Mouse (Mus musculus): ENCODE measurements around the gene Ifi203. TPM values are rescaled to one million over a fixed set of nuclear protein-coding genes. Genes with fewer than 3 reads are reported as not detected.
"Not testable (repeated sequence)": the region's sequence is repeated elsewhere in the genome, so short reads cannot be mapped to it uniquely, and the experiment has no call there.

Gene Ifi203
- polyA plus RNA-seq, 1 experiment from 2014 or later: 0.05 TPM

DNA sequence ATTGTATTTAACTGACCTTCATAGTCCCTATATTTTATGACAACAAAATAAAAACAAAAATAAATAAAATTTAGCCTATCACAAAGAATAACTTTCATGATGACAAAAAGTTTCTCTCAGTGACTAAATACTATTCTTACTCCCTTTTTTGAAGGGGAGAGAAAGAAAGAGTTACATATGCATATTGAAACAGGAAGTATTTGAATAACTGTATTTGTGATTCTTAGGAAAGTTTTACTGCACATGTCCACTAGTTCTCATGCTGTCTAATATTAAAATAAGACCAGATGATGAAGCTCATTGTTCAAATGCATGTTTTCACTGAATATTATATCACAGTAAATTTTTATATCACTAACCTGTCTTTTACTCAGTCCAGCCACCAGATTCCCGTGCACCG, 950 bp downstream of the Ifi203 start:
- not testable (repeated sequence) for H3K4me3 ChIP-seq; H3K27ac ChIP-seq; H3K36me3 ChIP-seq (replicated peaks); DNase-seq (ENCODE audit: extremely low spot score, low spot score); H3K9me3 ChIP-seq; H3K27me3 ChIP-seq (ENCODE audit: poor library complexity, severe bottlenecking); H3K4me1 ChIP-seq
- 89% methylated on average over 2 of the region's 2 CpGs for WGBS

DNA sequence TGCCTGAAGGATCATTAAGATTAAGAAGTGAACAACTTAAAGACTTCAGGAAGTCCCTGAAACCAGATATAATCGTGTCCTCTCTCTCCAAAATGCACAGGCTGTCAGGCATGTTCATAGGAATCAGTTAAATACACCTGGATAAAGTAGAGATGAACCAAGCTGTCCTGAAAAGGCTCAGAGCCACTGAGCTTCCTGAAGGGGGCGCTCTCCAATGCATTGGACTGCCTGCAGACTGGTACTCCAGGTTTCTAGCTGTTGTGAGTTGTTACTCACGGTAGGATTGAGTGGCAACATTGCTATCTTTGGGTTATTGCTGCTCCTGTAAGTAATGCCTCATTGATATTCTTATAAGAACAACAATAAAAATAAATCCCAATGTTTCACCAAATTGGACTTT, 23.2 kb downstream of the Ifi203 start:
- H3K4me3 ChIP-seq; H3K9me3 ChIP-seq; H3K27ac ChIP-seq; DNase-seq (ENCODE audit: extremely low spot score, low spot score); H3K4me1 ChIP-seq; H3K36me3 ChIP-seq (replicated peaks); H3K27me3 ChIP-seq (ENCODE audit: poor library complexity, severe bottlenecking): not testable (repeated sequence)
- WGBS: 55% methylated on average over 3 of the region's 3 CpGs

DNA sequence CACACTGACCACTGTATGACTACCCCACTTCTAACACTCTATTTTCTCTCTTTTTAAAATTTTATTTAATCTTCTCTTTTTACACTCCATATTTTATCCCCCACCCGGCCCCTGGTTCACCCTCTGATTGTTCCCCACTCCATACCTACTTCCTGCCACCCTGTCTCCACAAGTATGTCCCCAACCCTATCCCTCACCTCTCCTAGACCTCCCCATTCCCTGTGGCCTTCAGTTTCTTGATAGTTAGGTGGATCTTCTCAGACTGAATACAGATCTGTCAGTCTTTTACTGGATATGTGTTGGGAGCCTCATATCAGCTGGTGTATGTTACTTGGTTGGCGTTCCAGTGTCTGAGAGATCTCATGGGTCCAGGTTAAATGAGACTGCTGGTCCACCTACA, 27.9 kb downstream of the Ifi203 start:
- Histone ChIP-seq H3K4me3 (no peak overlapping the region), H3K9me3 (no peaks in the 10 kb centered on the region), H3K27me3 (ENCODE audit: poor library complexity, severe bottlenecking) (no peaks in the 10 kb centered on the region), H3K4me1 (no peaks in the 10 kb centered on the region), H3K27ac (no peak overlapping the region), H3K36me3 (replicated peaks) (no peaks in the 10 kb centered on the region)
- no peak for DNase-seq (ENCODE audit: extremely low spot score, low spot score)
- 85% methylated on average over 2 of the region's 2 CpGs for WGBS

DNA sequence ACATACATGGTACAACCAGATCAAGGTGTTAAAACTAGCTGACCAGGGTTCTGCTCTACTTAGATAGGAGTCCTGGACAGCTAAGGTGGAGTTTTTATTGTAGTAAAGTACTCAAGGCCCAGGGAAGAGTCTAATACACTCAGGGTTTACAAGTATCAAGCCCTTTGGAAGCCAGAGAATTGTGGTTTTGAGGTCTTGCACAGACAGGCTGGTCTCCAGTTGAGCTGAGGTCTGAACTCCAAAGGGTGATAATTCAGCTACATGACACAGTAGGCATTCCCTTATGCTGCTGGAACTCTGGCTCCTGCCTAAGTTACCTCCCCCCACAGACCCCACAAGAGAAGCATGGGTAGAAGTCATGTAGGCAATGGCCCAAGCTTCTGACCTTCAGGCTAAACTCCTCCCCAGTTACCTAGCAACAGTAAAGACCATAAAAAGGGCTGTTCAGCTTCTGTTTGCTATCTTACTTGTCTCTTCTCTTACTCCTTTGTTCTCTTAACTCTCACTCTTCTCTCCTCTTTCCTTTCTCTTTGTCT, 29.1 kb downstream of the Ifi203 start:
- not testable (repeated sequence) for H3K36me3 ChIP-seq (replicated peaks); H3K4me3 ChIP-seq; H3K9me3 ChIP-seq; H3K27me3 ChIP-seq (ENCODE audit: poor library complexity, severe bottlenecking); H3K27ac ChIP-seq; DNase-seq (ENCODE audit: extremely low spot score, low spot score); H3K4me1 ChIP-seq

DNA sequence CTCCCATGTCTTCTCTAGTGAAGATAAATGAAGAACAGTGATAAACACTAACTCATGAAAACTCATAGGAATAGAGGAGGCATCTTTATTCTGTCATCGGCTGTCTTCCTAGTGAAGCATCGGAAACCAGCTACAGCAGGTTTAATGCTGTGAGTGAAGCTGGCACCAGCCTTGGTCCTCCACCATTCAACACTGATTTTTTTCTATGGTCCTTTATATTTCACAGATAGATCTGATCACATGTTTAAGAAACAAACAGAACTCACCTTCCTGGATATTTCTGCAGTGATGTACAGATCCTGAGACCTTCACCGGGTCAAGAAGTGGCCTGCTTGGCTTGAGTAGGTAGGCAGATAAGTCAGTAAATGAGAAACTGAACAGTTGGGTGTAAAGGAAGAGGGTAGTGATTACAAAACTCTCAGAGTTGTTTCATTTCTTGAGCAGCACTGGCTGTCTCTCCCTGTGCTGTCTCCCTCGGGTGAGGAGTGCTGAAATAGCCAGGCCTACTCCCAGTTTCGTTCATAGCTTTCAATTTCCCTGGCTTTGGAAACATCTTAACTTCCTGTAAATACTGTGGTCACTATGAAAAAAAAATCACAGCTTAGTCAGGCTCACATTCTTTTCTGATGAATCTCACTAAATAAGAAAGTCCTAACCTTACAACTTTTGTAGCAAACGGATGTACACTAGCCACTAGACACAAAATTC, 29.8 kb downstream of the Ifi203 start, which contains the start of gene Ifi211:
Gene Ifi211 (minus strand): TSS at position 499 of the 708 bp plus-strand sequence.
- not testable (repeated sequence) for H3K27me3 ChIP-seq (ENCODE audit: poor library complexity, severe bottlenecking); H3K4me1 ChIP-seq; DNase-seq (ENCODE audit: extremely low spot score, low spot score); H3K36me3 ChIP-seq (replicated peaks); H3K27ac ChIP-seq; H3K4me3 ChIP-seq; H3K9me3 ChIP-seq
- 90% methylated on average over 6 of the region's 6 CpGs for WGBS

DNA sequence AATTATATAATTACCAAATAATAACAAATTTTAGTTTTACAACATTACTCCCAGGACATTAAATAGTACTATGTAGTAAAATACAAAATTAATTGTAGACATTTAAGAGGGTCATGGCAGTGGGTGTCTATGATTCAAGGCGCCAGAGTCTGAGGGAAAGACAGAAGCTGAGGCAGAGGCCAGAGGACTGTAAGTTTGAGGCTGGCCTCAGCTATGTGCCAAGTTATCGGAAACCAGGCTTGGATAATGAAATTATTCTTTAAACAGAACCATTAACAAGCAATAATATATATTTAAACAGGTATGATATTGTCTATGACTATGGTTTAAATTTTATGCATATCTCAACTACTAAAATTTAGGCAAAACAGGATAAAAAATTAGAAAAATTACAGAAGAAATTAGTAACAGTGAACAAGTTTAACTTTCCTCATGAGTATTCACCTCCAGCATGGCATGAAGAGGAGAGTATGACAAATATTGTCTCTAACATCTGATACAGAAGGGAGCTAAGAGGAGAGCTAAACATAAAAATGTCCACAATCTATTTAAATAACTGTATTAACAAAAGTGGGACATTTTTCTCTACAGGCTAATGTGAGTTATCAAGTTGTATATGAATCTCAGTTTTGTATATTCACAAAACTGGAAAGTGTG, 30.5 kb downstream of the Ifi203 start:
- no peak for DNase-seq (ENCODE audit: extremely low spot score, low spot score)
- no peaks in the 10 kb centered on the region for H3K9me3 ChIP-seq
- no peak overlapping the region for H3K4me3 ChIP-seq
- H3K4me1 ChIP-seq: no peaks in the 10 kb centered on the region
- no peaks in the 10 kb centered on the region for H3K36me3 ChIP-seq (replicated peaks)
- no peak overlapping the region for H3K27ac ChIP-seq
- H3K27me3 ChIP-seq (ENCODE audit: poor library complexity, severe bottlenecking): no peaks in the 10 kb centered on the region
- 94% methylated on average over 2 of the region's 2 CpGs for WGBS

DNA sequence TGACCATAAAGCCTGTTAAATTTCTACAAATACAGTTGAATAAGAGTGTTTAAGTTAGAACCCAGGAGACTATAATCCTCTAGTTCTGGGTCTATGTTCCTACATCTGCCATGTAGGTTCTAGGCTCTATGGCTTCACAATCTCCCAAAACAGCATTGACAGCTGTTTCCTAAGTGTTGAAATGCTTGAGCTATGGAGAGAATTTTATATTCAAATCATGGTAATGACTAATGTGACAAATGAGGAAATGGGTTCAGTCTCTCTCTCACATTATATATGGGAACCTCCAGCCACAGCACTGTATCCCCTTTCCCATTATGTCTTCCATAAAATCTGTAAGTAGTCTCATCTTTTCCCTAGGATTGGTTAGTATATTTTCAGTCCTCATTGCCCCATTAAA, 34.1 kb downstream of the Ifi203 start:
- H3K4me1 ChIP-seq; H3K27ac ChIP-seq; H3K9me3 ChIP-seq; H3K27me3 ChIP-seq (ENCODE audit: poor library complexity, severe bottlenecking); DNase-seq (ENCODE audit: extremely low spot score, low spot score); H3K36me3 ChIP-seq (replicated peaks); H3K4me3 ChIP-seq: not testable (repeated sequence)

DNA sequence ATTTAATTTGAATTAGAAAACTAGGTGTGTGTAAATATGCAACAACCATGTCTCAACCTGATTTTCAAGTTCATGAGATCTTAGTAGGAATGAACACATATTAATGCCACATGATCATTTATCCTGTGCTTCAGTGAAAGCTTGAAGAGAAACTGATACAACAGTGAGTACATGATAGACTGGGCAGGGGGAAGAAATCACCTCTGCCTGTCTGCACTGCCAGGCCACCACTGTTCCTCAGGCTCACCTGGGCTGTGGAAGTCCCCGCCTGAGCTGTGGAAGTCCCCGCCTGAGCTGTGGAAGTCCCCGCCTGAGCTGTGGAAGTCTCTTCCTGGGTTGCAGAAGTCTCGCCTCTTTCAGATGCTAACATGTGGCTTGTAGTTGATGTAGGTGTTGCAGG, 36.6 kb downstream of the Ifi203 start:
- H3K27me3 ChIP-seq (ENCODE audit: poor library complexity, severe bottlenecking); H3K9me3 ChIP-seq; H3K4me1 ChIP-seq; H3K36me3 ChIP-seq (replicated peaks); H3K27ac ChIP-seq; H3K4me3 ChIP-seq; DNase-seq (ENCODE audit: extremely low spot score, low spot score): not testable (repeated sequence)
- 92% methylated on average over 4 of the region's 4 CpGs for WGBS

DNA sequence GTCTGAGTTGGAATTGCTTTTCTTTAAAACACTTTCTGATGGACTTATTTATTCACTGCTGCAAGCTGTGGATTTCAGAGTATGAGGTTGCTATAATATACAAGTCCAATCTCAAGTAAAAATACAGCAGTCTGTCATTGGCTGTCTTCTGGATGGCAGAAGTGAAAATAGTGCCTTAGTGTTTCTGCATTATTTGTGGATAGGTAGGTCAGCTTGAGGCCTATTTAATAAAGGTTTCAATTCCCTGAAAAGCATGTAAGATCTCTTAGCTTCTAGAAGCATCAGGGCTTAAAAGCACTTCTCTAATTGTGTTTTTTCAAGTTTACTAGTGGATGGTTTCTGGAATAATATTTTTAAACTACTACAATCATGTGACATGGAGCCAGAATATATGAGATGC, 52.7 kb downstream of the Ifi203 start:
- not testable (repeated sequence) for H3K4me1 ChIP-seq; H3K27me3 ChIP-seq (ENCODE audit: poor library complexity, severe bottlenecking); H3K36me3 ChIP-seq (replicated peaks); H3K9me3 ChIP-seq; H3K4me3 ChIP-seq; DNase-seq (ENCODE audit: extremely low spot score, low spot score); H3K27ac ChIP-seq

DNA sequence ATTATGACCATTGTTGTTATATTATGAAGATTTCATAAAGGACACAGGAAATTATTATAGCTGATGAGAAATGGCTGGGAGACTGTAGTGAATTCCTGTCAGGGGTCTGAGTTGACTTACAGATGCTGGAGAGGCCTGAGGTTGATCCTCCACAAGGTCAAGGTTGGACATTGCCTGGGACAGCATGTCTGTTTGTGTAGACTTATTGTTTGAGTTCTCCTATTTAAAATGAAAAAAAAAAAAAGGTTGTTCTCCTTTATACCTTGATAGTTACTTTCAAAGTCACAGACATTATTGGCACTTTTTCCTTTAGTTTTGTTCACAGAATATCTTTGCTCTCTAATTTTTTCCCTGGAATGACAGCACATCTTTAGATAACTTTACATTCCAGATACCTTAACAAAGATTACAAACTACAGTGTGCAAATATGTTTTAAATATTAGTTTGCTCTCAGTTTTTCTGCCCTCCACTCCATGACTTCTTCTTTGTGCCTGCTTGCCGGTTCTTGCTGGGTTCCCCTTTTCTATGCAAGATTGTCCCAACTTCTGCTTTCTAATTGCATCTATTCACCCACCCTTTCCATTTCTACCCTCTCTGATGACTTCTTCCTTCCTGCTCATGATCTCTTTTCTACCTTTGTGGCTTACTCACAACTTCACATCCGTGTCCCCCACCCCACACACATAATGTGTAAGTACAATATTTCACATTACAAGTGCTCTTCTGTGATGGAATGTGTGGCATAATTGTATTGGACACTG, 55.3 kb downstream of the Ifi203 start:
- H3K4me3 ChIP-seq; H3K4me1 ChIP-seq; H3K27ac ChIP-seq; H3K27me3 ChIP-seq (ENCODE audit: poor library complexity, severe bottlenecking); H3K36me3 ChIP-seq (replicated peaks); DNase-seq (ENCODE audit: extremely low spot score, low spot score); H3K9me3 ChIP-seq: not testable (repeated sequence)
- WGBS: 93% methylated on average over 1 of the region's 2 CpGs

DNA sequence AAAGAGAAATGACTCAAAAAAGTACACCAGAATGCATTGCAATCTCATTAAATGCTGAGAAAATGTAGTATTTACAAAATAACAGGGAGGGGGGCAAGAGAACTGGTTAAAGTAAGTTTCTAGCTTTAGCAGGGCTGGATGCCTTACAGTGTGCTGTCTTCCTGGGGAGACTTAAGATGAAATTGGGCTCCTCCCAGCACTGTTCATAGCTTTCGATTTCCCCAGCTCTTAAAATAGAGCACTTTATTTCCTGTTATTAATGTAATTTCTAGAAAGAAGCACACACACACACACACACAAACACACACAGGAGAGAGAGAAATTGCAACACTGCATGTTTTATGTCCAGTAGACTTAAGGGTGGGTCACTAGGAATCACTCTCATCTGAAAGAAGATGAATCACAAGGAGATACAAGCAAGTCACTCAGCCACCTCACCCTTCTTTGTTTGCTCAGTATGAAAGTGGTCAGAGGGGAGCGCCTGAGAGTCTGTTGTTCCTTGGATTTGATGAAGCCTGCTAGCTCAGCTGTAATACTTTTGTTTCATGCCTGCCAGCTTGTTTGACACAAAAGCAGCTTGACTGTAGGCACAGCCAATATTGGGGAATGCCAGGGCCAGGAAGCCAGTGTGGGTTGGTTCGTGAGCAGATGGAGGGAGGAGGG, 62.3 kb downstream of the Ifi203 start:
- H3K4me3 ChIP-seq; H3K9me3 ChIP-seq; H3K36me3 ChIP-seq (replicated peaks); H3K27ac ChIP-seq; DNase-seq (ENCODE audit: extremely low spot score, low spot score); H3K27me3 ChIP-seq (ENCODE audit: poor library complexity, severe bottlenecking); H3K4me1 ChIP-seq: not testable (repeated sequence)
- 76% methylated on average over 3 of the region's 3 CpGs for WGBS

DNA sequence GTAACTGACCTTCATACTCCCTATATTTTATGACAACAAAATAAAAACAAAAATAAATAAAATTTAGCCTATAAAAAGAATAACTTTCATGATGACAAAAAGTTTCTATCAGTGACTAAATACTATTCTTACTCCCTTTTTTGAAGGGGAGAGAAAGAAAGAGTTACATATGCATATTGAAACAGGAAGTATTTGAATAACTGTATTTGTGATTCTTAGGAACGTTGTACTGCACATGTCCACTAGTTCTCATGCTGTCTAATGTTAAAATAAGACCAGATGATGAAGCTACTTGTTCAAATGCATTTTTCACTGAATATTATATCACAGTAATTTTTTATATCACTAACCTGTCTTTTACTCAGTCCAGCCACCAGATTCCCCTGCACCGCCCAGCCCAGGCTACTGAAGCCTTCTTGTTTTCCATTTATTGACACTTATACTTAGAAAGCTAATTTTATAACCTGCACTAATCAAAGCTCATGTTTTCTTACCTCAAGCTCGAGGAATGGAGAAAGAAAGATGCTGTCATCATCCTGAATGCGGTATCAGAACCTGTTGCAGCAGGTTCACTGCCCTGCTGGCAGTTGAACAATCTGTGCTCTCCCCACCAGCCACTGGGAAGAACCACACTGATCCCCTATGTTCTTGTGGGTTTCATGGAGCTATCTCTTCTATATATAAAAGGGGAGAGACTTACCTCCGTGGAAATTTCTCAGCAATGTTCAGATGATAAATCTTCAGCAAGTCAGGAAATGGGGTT, 63.1 kb downstream of the Ifi203 start:
- H3K4me1 ChIP-seq; H3K9me3 ChIP-seq; H3K4me3 ChIP-seq; H3K27me3 ChIP-seq (ENCODE audit: poor library complexity, severe bottlenecking); DNase-seq (ENCODE audit: extremely low spot score, low spot score); H3K36me3 ChIP-seq (replicated peaks); H3K27ac ChIP-seq: not testable (repeated sequence)
- WGBS: 87% methylated on average over 5 of the region's 5 CpGs
